Mouse (Mus musculus) neural tube, embryonic 10.5 days (tissue): ENCODE measurements at regions not wholly inside any gene's neighbourhood (a gene's known extent, or its start where the extent isn't known, plus 50 kb on each side); places are given as distances from the start of the nearest gene placed in this dataset.

Experiments
- DNase-seq: peaks from one replicate; pipeline ENCODE4 v3.0.0-alpha.2; 2017; ENCODE audit warnings: low spot score; ENCODE audit errors: extremely low spot score

GRCm38 (mm10) chr8:92518031-92518430 is 156.1 kb upstream of the Irx6 start:
- DNase-seq, result peak; percentile 21

- DNase-seq, result no peak
These were observed 155.6 kb upstream of the Irx6 start for GRCm38 (mm10) chr8:92518486-92518885.

DNA sequence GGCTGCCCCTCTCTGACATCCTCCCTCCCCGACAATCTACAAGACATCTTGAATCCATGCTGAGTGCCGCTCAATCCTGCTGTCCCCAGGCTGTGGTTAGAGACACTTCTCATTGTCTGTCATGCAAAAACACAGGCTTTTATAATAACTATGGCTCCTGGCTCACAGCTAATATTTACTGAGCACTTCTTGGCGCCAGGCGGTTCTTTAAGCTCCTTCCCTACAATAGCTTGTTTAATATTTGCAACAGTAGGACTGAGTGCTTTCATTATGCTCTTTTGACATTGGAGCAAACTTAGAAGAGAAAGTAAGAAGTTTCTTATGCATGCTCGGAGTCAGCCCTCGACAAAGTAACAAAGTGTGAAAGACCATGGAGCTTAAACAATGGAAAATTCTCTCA is 151.6 kb upstream of the Irx6 start:
- no peak for DNase-seq

DNA sequence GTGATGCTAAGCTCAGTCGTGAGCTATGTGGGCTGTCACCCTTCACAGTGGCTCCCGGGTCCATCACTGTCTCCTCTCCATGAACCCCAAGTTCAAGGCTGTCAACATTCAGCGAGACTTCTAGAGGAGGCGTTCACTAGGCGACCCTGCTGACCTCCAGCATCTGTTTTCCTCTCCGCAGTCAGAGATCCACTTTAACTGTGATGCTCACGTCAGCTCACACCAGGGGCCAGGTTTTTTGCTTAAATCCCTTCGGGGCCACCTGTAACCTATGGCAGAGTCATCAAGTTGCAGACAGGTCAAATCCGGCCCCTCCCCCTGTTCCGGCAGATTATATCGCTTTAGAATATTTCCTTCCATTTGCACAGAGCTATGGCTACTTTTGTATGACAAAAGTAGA is 144.3 kb upstream of the Irx6 start:
- peak; percentile 29 for DNase-seq

GRCm38 (mm10) chr8:92540636-92541035 is 133.5 kb upstream of the Irx6 start:
- DNase-seq, result no peak

GRCm38 (mm10) chr8:92545347-92546059 is 128.6 kb upstream of the Irx6 start:
- peak; percentile 22 for DNase-seq

- DNase-seq, result no peak
These were observed 118.9 kb upstream of the Irx6 start for GRCm38 (mm10) chr8:92555140-92555539.

DNA sequence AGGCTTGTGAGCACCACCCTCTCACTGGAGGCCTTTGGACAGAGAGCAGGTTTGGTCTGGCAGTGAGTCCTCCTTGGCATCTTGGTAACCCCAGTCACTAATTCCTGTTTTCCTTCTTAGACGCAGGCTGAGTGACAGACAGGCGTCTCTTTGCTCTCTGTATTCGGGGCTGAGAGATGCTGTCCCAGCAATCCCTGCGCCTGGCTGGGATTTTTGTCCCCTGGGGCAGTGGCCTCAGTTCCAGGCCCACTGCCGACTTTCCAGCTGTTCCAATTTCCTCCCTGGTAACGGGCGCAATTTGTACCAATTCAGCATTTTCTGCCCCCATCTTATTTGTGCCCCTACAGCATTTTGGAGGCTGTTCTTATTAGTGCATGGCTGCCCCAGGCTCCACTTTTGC is 118.5 kb upstream of the Irx6 start:
- DNase-seq, result no peak

GRCm38 (mm10) chr8:92562471-92562870 is 111.6 kb upstream of the Irx6 start:
- DNase-seq, result no peak

DNA sequence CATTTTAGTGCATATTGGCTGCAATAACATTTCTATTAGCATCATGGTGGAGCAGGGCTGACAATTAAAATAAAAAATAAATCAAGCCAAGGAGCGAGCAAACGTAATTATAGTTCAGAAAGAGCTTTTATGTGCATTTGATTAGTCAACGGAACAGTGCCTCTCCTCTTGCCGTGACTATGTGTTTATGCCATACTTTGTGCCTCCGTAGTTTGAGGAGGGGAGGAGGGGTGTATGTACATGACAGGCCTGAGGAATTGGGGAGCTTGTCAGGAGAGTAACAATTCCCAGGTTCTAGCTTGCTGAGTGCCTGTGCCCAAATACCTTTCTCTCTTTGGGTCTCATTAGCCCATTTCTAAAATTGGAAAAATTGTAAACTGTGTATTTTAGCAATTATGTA is 111.1 kb upstream of the Irx6 start:
- no peak for DNase-seq

DNA sequence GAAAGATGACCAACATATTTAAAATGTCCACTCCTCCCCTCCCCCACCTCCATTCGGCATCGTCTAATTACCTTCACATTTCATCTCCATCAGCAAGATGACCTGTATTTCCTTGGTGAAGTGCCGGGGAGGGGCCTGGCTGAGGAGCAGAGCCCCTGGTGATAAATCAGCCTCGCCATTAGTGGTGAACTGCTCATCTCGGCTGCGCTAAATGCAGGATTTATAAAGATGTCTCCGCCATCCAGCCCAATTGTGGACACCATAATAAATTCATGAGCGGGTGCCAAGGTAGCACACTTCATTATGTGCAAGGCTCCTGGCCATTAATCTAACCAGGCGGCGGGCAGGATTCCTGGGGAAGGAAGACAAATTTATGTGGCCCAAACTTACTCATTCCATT is 104.4 kb upstream of the Irx6 start:
- DNase-seq, result peak; percentile 19

DNA sequence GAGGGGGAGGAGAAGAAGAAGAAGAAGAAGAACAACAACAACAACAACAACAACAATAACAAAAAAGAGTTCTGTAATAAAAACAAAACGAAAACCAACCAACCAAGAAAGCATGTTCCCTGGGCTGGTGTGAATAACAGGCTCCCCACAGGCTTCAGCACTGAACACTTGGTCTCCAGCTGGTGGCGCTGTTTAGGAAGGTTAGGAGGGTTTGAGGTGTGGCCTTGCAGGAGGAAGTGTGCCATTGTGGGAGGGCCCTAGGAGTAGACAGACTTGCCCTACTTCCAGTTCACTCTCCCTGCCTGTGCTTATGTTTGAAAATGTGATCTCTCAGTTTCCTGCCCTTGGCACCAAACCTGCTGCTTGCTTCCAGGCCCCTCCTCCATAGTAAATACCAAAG is 94.6 kb upstream of the Irx6 start:
- DNase-seq, result no peak

DNA sequence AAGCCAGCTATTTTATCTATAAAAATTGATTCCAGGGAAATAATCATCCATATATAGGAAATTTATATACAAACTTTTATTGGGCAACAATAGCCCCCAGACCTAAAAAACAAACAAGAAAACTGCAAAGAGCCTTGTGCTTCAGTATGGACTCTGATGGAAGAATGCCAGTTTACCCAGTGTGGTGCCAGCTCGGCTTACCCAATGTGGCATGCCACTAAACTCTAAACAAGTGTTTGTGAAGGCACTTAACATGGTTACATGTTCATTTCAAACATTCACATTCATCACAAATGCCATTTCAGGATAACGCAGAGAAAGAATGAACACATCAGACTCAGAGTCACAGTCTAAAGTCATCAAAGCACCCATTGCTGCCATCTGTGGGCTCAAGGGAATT is 93.0 kb upstream of the Irx6 start:
- DNase-seq, result no peak

- DNase-seq, result no peak
These were observed 73.3 kb upstream of the Irx6 start for GRCm38 (mm10) chr8:92600766-92601165.

DNA sequence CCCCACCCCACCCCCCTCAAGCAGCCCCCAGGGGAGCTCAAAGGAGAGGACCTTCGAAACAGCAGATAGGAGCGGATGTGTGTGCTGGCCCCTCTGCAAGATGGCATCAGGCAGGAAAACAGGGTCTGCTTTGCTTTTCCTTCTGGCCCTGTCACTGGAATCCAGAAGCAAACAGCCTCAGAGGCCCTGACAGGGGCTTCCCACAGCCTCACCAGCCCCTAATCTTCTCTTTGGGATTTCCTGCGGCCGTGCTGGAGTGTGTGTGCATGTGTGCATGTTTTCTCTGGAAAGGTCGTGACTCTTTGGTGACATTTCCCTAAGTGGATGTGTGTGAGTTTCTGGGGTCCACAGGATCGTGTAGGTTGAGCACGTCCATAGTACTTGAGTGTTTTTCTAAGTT is 71.1 kb upstream of the Irx6 start:
- DNase-seq, result no peak

DNA sequence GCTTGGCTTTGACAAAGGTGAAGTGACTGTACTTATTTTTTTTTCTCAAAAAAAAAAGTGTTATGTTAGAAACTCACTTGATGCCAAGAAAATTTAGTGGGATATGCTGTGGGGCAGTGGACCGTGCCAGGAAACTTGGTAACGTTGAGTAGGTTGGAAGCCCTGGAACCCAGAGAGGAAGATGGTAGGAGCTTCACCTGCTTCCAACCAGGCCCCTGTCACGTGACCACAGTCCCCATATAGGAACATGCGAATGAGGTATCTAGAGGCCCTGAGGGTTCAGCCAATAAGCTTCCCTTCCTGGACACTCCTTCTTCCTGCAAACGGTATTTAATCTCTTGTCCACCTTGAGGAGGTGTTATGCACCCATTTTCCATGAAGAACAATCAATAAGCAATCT is 68.5 kb upstream of the Irx6 start:
- no peak for DNase-seq

GRCm38 (mm10) chr8:92607604-92608003 is 66.5 kb upstream of the Irx6 start:
- DNase-seq, result no peak

- no peak for DNase-seq
These were observed 64.2 kb upstream of the Irx6 start for GRCm38 (mm10) chr8:92609908-92610307.

GRCm38 (mm10) chr8:92610487-92611059 is 63.5 kb upstream of the Irx6 start:
- DNase-seq, result no peak

GRCm38 (mm10) chr8:92613486-92613885 is 60.6 kb upstream of the Irx6 start:
- peak; percentile 27 for DNase-seq

GRCm38 (mm10) chr8:92616341-92617115 is 57.6 kb upstream of the Irx6 start:
- DNase-seq, result no peak

DNA sequence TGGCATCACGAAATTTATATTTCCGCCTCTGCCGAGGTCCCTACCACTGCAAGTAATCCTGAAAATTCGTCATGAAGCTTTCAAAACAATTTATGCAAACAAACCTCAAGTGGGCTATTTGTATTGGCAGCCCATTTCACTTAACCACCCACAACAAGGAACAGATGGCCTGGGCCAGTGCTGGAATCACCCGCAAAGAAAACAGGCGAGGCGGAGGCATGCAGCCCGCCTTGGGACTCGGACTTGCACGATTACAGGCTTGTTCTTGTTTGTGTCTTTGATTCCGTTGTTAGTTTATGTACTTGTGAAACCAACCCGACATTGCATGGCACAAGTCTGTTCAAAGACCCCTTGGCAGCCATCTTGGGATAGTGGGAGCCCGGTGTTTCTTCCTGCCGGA is 55.8 kb upstream of the Irx6 start:
- no peak for DNase-seq
